Mouse (Mus musculus) layer of hippocampus, adult 8-10 months (tissue): ENCODE results near the gene Syncrip. TPM values are rescaled to one million over a fixed set of nuclear protein-coding genes. Genes with fewer than 3 reads are reported as not detected.

Source experiments
- DNase-seq, 2 experiments: peaks; one replicate each; pipeline ENCODE4 v3.0.0; 2022; ENCODE audit warnings: low spot score in 2 of 2
- total RNA-seq, 4 experiments: library from RNA; stranded (reverse); gene quantifications; 2 replicates each; pipeline ENCODE4 v1.2.4; 2022

Syncrip gene
- 10 to 100 TPM; 61.8 to 67.7 (median 63.0) TPM for total RNA-seq

GRCm38 (mm10) chr9:88482230-88482828 lies at the start of gene Syncrip:
Gene Syncrip, minus strand, starts transcription at chr9:88482574.
- peak; percentile 84 to 90 for DNase-seq

GRCm38 (mm10) chr9:88529979-88530580 lies 47.7 kb upstream of the Syncrip start:
- DNase-seq = no peak

- no peak for DNase-seq
Measured at GRCm38 (mm10) chr9:88529571-88529970, 47.2 kb upstream of the Syncrip start.

GRCm38 (mm10) chr9:88528736-88529135 lies 46.4 kb upstream of the Syncrip start:
- no peak for DNase-seq

GRCm38 (mm10) chr9:88527956-88528355 lies 45.6 kb upstream of the Syncrip start:
- DNase-seq = no peak

GRCm38 (mm10) chr9:88525341-88525740 lies 43.0 kb upstream of the Syncrip start:
- no peak for DNase-seq

- DNase-seq = no peak
Measured at GRCm38 (mm10) chr9:88524796-88525195, 42.4 kb upstream of the Syncrip start.

- no peak for DNase-seq
Measured at GRCm38 (mm10) chr9:88524367-88524766, 42.0 kb upstream of the Syncrip start.

GRCm38 (mm10) chr9:88523335-88523668 lies 40.9 kb upstream of the Syncrip start:
- no peak for DNase-seq

- peak; percentile 94 for DNase-seq
Measured at GRCm38 (mm10) chr9:88522569-88523334, 40.4 kb upstream of the Syncrip start.

- DNase-seq = no peak
Measured at GRCm38 (mm10) chr9:88521961-88522568, 39.7 kb upstream of the Syncrip start.

- no peak for DNase-seq
Measured at GRCm38 (mm10) chr9:88520849-88521483, 38.6 kb upstream of the Syncrip start.

GRCm38 (mm10) chr9:88520122-88520848 lies 37.9 kb upstream of the Syncrip start:
- no peak for DNase-seq

GRCm38 (mm10) chr9:88519390-88520121 lies 37.2 kb upstream of the Syncrip start:
- DNase-seq = no peak

- DNase-seq = no peak
Measured at GRCm38 (mm10) chr9:88516361-88516995, 34.1 kb upstream of the Syncrip start.

GRCm38 (mm10) chr9:88515546-88515945 lies 33.2 kb upstream of the Syncrip start:
- DNase-seq = no peak

- no peak for DNase-seq
Measured at GRCm38 (mm10) chr9:88501846-88502245, 19.5 kb upstream of the Syncrip start.

- DNase-seq = no peak
Measured at GRCm38 (mm10) chr9:88500112-88500511, 17.7 kb upstream of the Syncrip start.

- no peak for DNase-seq
Measured at GRCm38 (mm10) chr9:88492522-88492921, 10.1 kb upstream of the Syncrip start.

GRCm38 (mm10) chr9:88484531-88484930 lies 2.2 kb upstream of the Syncrip start:
- no peak for DNase-seq
